Mouse (Mus musculus) megakaryocyte, embryonic 14.5 days (primary cell): ENCODE results near the gene Ric8b. TPM values are rescaled to one million over a fixed set of nuclear protein-coding genes. Genes with fewer than 3 reads are reported as not detected.

Source experiments
- H3K27me3 ChIP-seq: replicated peaks from 2 replicates; pipeline ENCODE3; 2012; ENCODE audit warnings: inconsistent platforms
- H3K36me3 ChIP-seq: replicated peaks from 2 replicates; pipeline ENCODE3; 2012; ENCODE audit warnings: low read length, inconsistent platforms, mixed read lengths
- H3K4me1 ChIP-seq: 2 replicates; pipeline ENCODE4 v1.6.1; 2012; ENCODE audit warnings: inconsistent platforms
- H3K4me3 ChIP-seq: replicated peaks from 2 replicates; pipeline ENCODE3; 2012; ENCODE audit warnings: moderate library complexity, mild to moderate bottlenecking, inconsistent platforms
- H3K9me3 ChIP-seq: 2 replicates; pipeline ENCODE4 v1.6.1; 2012; ENCODE audit warnings: inconsistent platforms
- FLI1 ChIP-seq: IDR thresholded peaks from 2 replicates; pipeline ENCODE4 v1.6.1; 2012; ENCODE audit warnings: low read length, inconsistent platforms, mixed read lengths
- GATA1 ChIP-seq: IDR thresholded peaks from 3 replicates; pipeline ENCODE4 v1.6.1; 2012; ENCODE audit warnings: mixed read lengths, low read length, inconsistent platforms, borderline replicate concordance
- polyA plus RNA-seq: library from polyadenylated mRNA; stranded (reverse); fragments of >175 nt; gene quantifications from 2 replicates; pipeline ENCODE4 v1.2.3, GENCODE M21; 2012; ENCODE audit warnings: low replicate concordance; ENCODE audit not compliant: insufficient read depth

Ric8b gene
- 2.3 and 2.9 TPM in 2 replicates for polyA plus RNA-seq

- peaks cover 20% of the 10 kb centered on the region for H3K36me3 ChIP-seq
- no peaks in the 10 kb centered on the region for H3K9me3 ChIP-seq
- peaks cover 52% of the 10 kb centered on the region for H3K4me1 ChIP-seq
- no peak for TF ChIP-seq GATA1
- TF ChIP-seq FLI1 = peak; percentile 48
- H3K27me3 ChIP-seq = no peaks in the 10 kb centered on the region
- peak within 1 kb of the TSS; percentile 99 for H3K4me3 ChIP-seq
These were observed at the start of gene Ric8b for GRCm38 (mm10) chr10:84916810-84917730. Ric8b (plus strand) TSS chr10:84917616.

- Histone ChIP-seq H3K4me1 (peaks cover 22% of the 10 kb centered on the region), H3K27me3 (peaks cover 33% of the 10 kb centered on the region), H3K4me3 (no peak overlapping the region), H3K36me3 (no peaks in the 10 kb centered on the region), H3K9me3 (no peaks in the 10 kb centered on the region)
- TF ChIP-seq FLI1 (no peak), GATA1 (no peak)
These were observed 46.1 kb upstream of the Ric8b start for GRCm38 (mm10) chr10:84871285-84871684.

GRCm38 (mm10) chr10:84871921-84872320, 45.5 kb upstream of the Ric8b start:
- Histone ChIP-seq H3K4me3 (no peak overlapping the region), H3K27me3 (peaks cover 33% of the 10 kb centered on the region), H3K36me3 (no peaks in the 10 kb centered on the region), H3K4me1 (peaks cover 19% of the 10 kb centered on the region), H3K9me3 (no peaks in the 10 kb centered on the region)
- TF ChIP-seq FLI1 (no peak), GATA1 (no peak)

GRCm38 (mm10) chr10:84879823-84880571, 37.4 kb upstream of the Ric8b start:
- Histone ChIP-seq H3K4me3 (no peak overlapping the region), H3K36me3 (no peaks in the 10 kb centered on the region), H3K27me3 (peaks cover 10% of the 10 kb centered on the region), H3K9me3 (no peaks in the 10 kb centered on the region), H3K4me1 (peaks cover 47% of the 10 kb centered on the region)
- TF ChIP-seq GATA1 (no peak), FLI1 (no peak)

- Histone ChIP-seq H3K4me1 (peaks cover 63% of the 10 kb centered on the region), H3K36me3 (no peaks in the 10 kb centered on the region), H3K4me3 (peak overlapping the region; percentile 23), H3K27me3 (peaks cover 10% of the 10 kb centered on the region), H3K9me3 (no peaks in the 10 kb centered on the region)
- TF ChIP-seq FLI1 (no peak), GATA1 (no peak)
These were observed 34.9 kb upstream of the Ric8b start for GRCm38 (mm10) chr10:84882528-84882927.

GRCm38 (mm10) chr10:84885341-84885884, 32.0 kb upstream of the Ric8b start:
- Histone ChIP-seq H3K4me1 (peaks cover 70% of the 10 kb centered on the region), H3K9me3 (no peaks in the 10 kb centered on the region), H3K4me3 (no peak overlapping the region), H3K36me3 (no peaks in the 10 kb centered on the region), H3K27me3 (peaks cover 5% of the 10 kb centered on the region)
- no peak for TF ChIP-seq FLI1
- no peak for TF ChIP-seq GATA1

- no peak for TF ChIP-seq FLI1
- TF ChIP-seq GATA1 = no peak
- peak overlapping the region; percentile 64 for H3K4me3 ChIP-seq
- peaks cover 5% of the 10 kb centered on the region for H3K27me3 ChIP-seq
- H3K4me1 ChIP-seq = peaks cover 68% of the 10 kb centered on the region
- H3K36me3 ChIP-seq = no peaks in the 10 kb centered on the region
- no peaks in the 10 kb centered on the region for H3K9me3 ChIP-seq
These were observed 31.2 kb upstream of the Ric8b start for GRCm38 (mm10) chr10:84886221-84886627.

- TF ChIP-seq FLI1 (no peak), GATA1 (no peak)
- 0 out of 2 replicates have a peak, but pooled peaks cover under 1% of the 10 kb centered on the region for H3K9me3 ChIP-seq
- no peaks in the 10 kb centered on the region for H3K36me3 ChIP-seq
- no peak overlapping the region for H3K4me3 ChIP-seq
- peaks cover 5% of the 10 kb centered on the region for H3K27me3 ChIP-seq
- peaks cover 67% of the 10 kb centered on the region for H3K4me1 ChIP-seq
These were observed 30.6 kb upstream of the Ric8b start for GRCm38 (mm10) chr10:84886785-84887184.

- peaks cover 3% of the 10 kb centered on the region; the same call in 1 of the 2 replicates for H3K9me3 ChIP-seq
- peaks cover 5% of the 10 kb centered on the region for H3K27me3 ChIP-seq
- H3K4me1 ChIP-seq = peaks cover 60% of the 10 kb centered on the region
- no peaks in the 10 kb centered on the region for H3K36me3 ChIP-seq
- no peak for TF ChIP-seq GATA1
- no peak for TF ChIP-seq FLI1
- no peak overlapping the region for H3K4me3 ChIP-seq
These were observed 28.1 kb upstream of the Ric8b start for GRCm38 (mm10) chr10:84889096-84889846.
